In genomic region chr13:51729887-51730361, GRCm38 (mm10) we compare ENCODE assay signal across 9 mouse cellular contexts.
A peak's percentile ranks its signal among the peaks of the same experiment; 100 is the strongest.
DNase-seq lines count a peak whose midpoint lies in the region; ATAC-seq lines count a peak whose summit lies in the region.
"Had no signal": no experiment of that assay in that cellular context is flagged by ENCODE, and none has a peak within 500 bp of the region (broad histone marks: within the 10 kb centered on the region; RNA-seq: fewer than 3 reads in every experiment).

No protein-coding gene starts in this region.

- H3K27me3 ChIP-seq in midbrain, embryonic 10.5 days (ENCODE audit: low read depth, poor library complexity, severe bottlenecking): no peaks in the 10 kb centered on the region
- H3K27me3 ChIP-seq in midbrain, embryonic 16.5 days (ENCODE audit: control insufficient read depth, insufficient read depth, low read depth, low read length): no peaks in the 10 kb centered on the region
- H3K27me3 ChIP-seq: limb, embryonic 15.5 days had no signal

- no peaks in the 10 kb centered on the region for H3K36me3 ChIP-seq in midbrain, embryonic 10.5 days
- no peaks in the 10 kb centered on the region for H3K36me3 ChIP-seq in midbrain, embryonic 16.5 days (ENCODE audit: control insufficient read depth, insufficient read depth, low read length)
- H3K36me3 ChIP-seq: limb, embryonic 15.5 days had no signal

- peak; percentile 68 for DNase-seq in CD4-positive, CD25-positive, alpha-beta regulatory T cell, adult 2 months (ENCODE audit: low read depth, low spot score)
- peak; percentile 61 for DNase-seq in midbrain, embryonic 10.5 days (ENCODE audit: low spot score)
- peak; percentile 31 for DNase-seq in hindlimb bud, embryonic 11.5 days (ENCODE audit: extremely low spot score, low read depth, low spot score)
- peak; percentile 85 for DNase-seq in retina, postnatal 1 day
- DNase-seq in ovary, adult 18-20 months (ENCODE audit: low spot score): no peak

- no peak overlapping the region for H3K4me2 ChIP-seq in midbrain, embryonic 16.5 days (ENCODE audit: low read length)
- H3K4me2 ChIP-seq: limb, embryonic 15.5 days had no signal

- 17% methylated on average over 4 of the region's 4 CpGs for WGBS in midbrain, embryonic 10.5 days
- WGBS in midbrain, embryonic 16.5 days: 13% methylated on average over 4 of the region's 4 CpGs

- no peak overlapping the region for H3K9ac ChIP-seq in midbrain, embryonic 16.5 days (ENCODE audit: low read depth, low read length)
- H3K9ac ChIP-seq: limb, embryonic 15.5 days had no signal

- H3K27ac ChIP-seq in midbrain, embryonic 10.5 days (replicated peaks): peak overlapping the region; percentile 55
- no peak overlapping the region for H3K27ac ChIP-seq in midbrain, embryonic 16.5 days (ENCODE audit: low read length)
- H3K27ac ChIP-seq: limb, embryonic 15.5 days had no signal

- H3K4me1 ChIP-seq in midbrain, embryonic 10.5 days: peaks cover 37% of the 10 kb centered on the region
- H3K4me1 ChIP-seq in midbrain, embryonic 16.5 days (ENCODE audit: control insufficient read depth, insufficient read depth, low read length): peaks cover 2% of the 10 kb centered on the region

- H3K9me3 ChIP-seq in midbrain, embryonic 10.5 days (replicated peaks): no peaks in the 10 kb centered on the region
- no peaks in the 10 kb centered on the region for H3K9me3 ChIP-seq in midbrain, embryonic 16.5 days (replicated peaks; ENCODE audit: control insufficient read depth, low read length, poor library complexity, severe bottlenecking)
- H3K9me3 ChIP-seq: limb, embryonic 15.5 days had no signal

- no peak for ATAC-seq in CD4-positive, CD25-positive, alpha-beta regulatory T cell, adult 4 months
- ATAC-seq in midbrain, embryonic 16.5 days: no peak
- ATAC-seq in activated CD4-positive, CD25-positive, alpha-beta regulatory T cell, adult 4 months: no peak

- no peak overlapping the region for H3K4me3 ChIP-seq in midbrain, embryonic 10.5 days
- no peak overlapping the region for H3K4me3 ChIP-seq in midbrain, embryonic 16.5 days (ENCODE audit: low read depth, low read length)
- H3K4me3 ChIP-seq: limb, embryonic 15.5 days had no signal
